Mouse (Mus musculus) kidney, adult 2 months (tissue): ENCODE results near the gene Lrch4. TPM values are rescaled to one million over a fixed set of nuclear protein-coding genes. Genes with fewer than 3 reads are reported as not detected.

ENCODE experiments used
- DNase-seq: peaks from one replicate; pipeline ENCODE4 v3.0.0; 2021
- H3K27ac ChIP-seq: fragments of 200-500 bp; 2 replicates; pipeline ENCODE4 v1.5.1; 2012; ENCODE audit warnings: low read depth, low read length, control low read depth, inconsistent platforms; ENCODE audit not compliant: insufficient read depth
- H3K27me3 ChIP-seq: fragments of 200-500 bp; replicated peaks from 2 replicates; pipeline ENCODE4 v1.6.1; 2012; ENCODE audit warnings: mild to moderate bottlenecking, moderate library complexity, low read length, inconsistent platforms; ENCODE audit not compliant: control insufficient read depth, insufficient read depth
- H3K36me3 ChIP-seq: fragments of 200-500 bp; 2 replicates; pipeline ENCODE4 v1.6.1; 2012; ENCODE audit warnings: mild to moderate bottlenecking, moderate library complexity, low read length, inconsistent platforms; ENCODE audit not compliant: control insufficient read depth, insufficient read depth
- H3K4me1 ChIP-seq: fragments of 200-500 bp; 2 replicates; pipeline ENCODE4 v1.6.1; 2011; ENCODE audit warnings: low read length; ENCODE audit not compliant: control insufficient read depth, insufficient read depth
- H3K4me3 ChIP-seq: fragments of 200-500 bp; 2 replicates; pipeline ENCODE4 v1.5.1; 2011; ENCODE audit warnings: mild to moderate bottlenecking, low read depth, low read length, control low read depth; ENCODE audit not compliant: insufficient read depth
- CTCF ChIP-seq: fragments of 200-500 bp; conservative IDR thresholded peaks from 2 replicates; pipeline ENCODE4 v1.5.1; 2011; ENCODE audit warnings: low read depth, mild to moderate bottlenecking, control low read depth, low read length, moderate library complexity, mixed read lengths; ENCODE audit not compliant: insufficient read depth, insufficient read length
- POLR2A ChIP-seq: fragments of 200-500 bp; IDR thresholded peaks from one replicate; pipeline ENCODE4 v1.6.1; 2011; ENCODE audit warnings: low read depth, low read length, control low read depth
- WGBS: fragments of 180-500 bp; shearing (Covaris S2); methylation state at CpG from one replicate; pipeline ENCODE4 v1.1.7; 2018; 5-methylcytosine and 5-hydroxymethylcytosine counted together
- polyA plus RNA-seq: library from polyadenylated mRNA; depleted of rRNA; stranded (reverse); fragments of >200 nt; gene quantifications from 2 replicates; pipeline ENCODE4 v1.2.3, GENCODE M21; 2012

Gene Lrch4
- polyA plus RNA-seq, 1 experiment: 45.5 TPM

- Histone ChIP-seq H3K36me3 (peaks cover 1% of the 10 kb centered on the region), H3K4me3 (no peak overlapping the region), H3K4me1 (peaks cover 27% of the 10 kb centered on the region), H3K27me3 (no peaks in the 10 kb centered on the region), H3K27ac (no peak overlapping the region)
- TF ChIP-seq POLR2A (no peak), CTCF (no peak)
- DNase-seq: no peak
- WGBS: 71% methylated on average over 10 of the region's 10 CpGs
These were observed 40.0 kb downstream of the Lrch4 start for GRCm38 (mm10) chr5:137668971-137669370.

DNA sequence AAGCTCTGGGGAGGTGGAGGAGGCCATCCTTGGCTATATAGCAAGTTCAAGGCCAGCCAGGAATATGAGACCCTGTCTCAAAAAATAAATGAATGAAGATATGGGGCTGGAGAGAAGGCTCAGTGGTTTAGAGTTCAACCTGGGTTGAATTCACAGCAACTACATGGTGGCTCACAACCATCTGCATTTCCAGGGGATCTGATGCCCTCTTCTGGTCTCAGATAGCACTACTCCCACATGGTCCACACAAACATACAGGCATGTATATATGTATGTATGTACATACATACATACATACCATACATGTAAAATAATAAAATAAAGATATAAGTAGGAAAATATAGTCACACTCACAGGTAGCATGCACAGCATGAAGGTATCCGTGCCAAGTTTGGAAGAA lies 41.3 kb downstream of the Lrch4 start:
- TF ChIP-seq POLR2A (no peak), CTCF (peak; percentile 36)

GRCm38 (mm10) chr5:137671443-137672240 lies 42.7 kb downstream of the Lrch4 start:
- H3K4me3 ChIP-seq: no peak overlapping the region
- H3K27me3 ChIP-seq: no peaks in the 10 kb centered on the region
- no peak for TF ChIP-seq CTCF
- TF ChIP-seq POLR2A: no peak
- peak; percentile 95 for DNase-seq
- H3K4me1 ChIP-seq: peaks cover 31% of the 10 kb centered on the region
- 3% methylated on average over 9 of the region's 9 CpGs for WGBS
- H3K27ac ChIP-seq: peak overlapping the region; percentile 84
- no peaks in the 10 kb centered on the region; the same call in 1 of the 2 replicates for H3K36me3 ChIP-seq

More for the DNA sequence above, 41.3 kb downstream of the Lrch4 start:
- no peak for DNase-seq
- peaks cover 31% of the 10 kb centered on the region for H3K4me1 ChIP-seq
- H3K36me3 ChIP-seq: no peaks in the 10 kb centered on the region; the same call in 1 of the 2 replicates
- H3K27ac ChIP-seq: no peak overlapping the region
- H3K4me3 ChIP-seq: no peak overlapping the region
- 86% methylated on average over 1 of the region's 1 CpGs for WGBS
- H3K27me3 ChIP-seq: no peaks in the 10 kb centered on the region

GRCm38 (mm10) chr5:137672361-137672760 lies 43.4 kb downstream of the Lrch4 start:
- peaks cover 31% of the 10 kb centered on the region for H3K4me1 ChIP-seq
- H3K4me3 ChIP-seq: no peak overlapping the region
- 63% methylated on average over 5 of the region's 5 CpGs for whole genome bisulfite sequencing
- no peaks in the 10 kb centered on the region for H3K27me3 ChIP-seq
- TF ChIP-seq CTCF (no peak), POLR2A (no peak)
- DNase-seq: no peak
- H3K27ac ChIP-seq: peak overlapping the region; percentile 84
- no peaks in the 10 kb centered on the region for H3K36me3 ChIP-seq

DNA sequence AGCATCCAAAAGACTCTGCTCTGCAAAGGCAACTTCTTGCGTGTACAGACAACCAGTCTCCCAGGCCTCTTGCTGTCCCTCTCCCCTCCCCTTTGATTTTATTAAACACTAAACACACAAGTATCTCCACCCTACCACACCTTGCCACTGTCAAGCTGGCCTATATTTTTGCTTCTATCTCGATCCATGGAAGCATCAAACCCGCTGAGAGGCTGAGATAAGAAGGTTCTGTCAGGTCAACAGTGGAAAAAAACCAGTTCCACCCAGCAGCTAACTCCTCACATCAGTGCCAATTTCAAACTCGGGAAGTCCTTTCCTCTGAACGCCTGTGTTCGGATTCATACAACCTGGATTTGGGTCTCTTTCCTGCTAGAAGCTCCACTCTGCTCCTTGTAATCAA lies 44.1 kb downstream of the Lrch4 start:
- Histone ChIP-seq H3K27me3 (no peaks in the 10 kb centered on the region), H3K4me1 (peaks cover 31% of the 10 kb centered on the region), H3K4me3 (no peak overlapping the region), H3K36me3 (no peaks in the 10 kb centered on the region), H3K27ac (peak overlapping the region; percentile 84)
- DNase-seq: peak; percentile 23
- no peak for TF ChIP-seq CTCF
- TF ChIP-seq POLR2A: no peak
- WGBS: 62% methylated on average over 6 of the region's 6 CpGs

DNA sequence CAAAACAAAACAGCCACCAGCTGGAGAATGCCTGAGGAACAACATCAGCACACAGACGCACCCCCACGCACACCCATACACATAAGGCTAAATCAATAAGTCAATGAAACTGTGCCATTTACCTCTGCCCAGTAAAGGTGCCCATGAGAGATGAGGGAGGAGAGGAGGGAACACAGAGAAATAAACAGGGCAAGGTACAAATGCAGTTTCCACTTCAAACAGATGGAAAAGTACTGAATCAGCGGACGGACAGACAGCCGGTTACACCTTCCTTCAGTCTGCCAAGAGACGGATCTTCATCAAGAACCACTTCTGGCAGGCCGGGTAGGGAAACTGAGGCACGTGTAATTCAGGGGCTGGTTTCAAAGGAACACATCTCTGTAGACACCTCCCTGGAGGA lies 45.9 kb downstream of the Lrch4 start:
- Histone ChIP-seq H3K36me3 (no peaks in the 10 kb centered on the region), H3K4me1 (peaks cover 31% of the 10 kb centered on the region), H3K27me3 (no peaks in the 10 kb centered on the region), H3K27ac (peak overlapping the region; percentile 83), H3K4me3 (no peak overlapping the region)
- TF ChIP-seq POLR2A (no peak), CTCF (no peak)
- 65% methylated on average over 8 of the region's 8 CpGs for WGBS
- peak; percentile 74 for DNase-seq

DNA sequence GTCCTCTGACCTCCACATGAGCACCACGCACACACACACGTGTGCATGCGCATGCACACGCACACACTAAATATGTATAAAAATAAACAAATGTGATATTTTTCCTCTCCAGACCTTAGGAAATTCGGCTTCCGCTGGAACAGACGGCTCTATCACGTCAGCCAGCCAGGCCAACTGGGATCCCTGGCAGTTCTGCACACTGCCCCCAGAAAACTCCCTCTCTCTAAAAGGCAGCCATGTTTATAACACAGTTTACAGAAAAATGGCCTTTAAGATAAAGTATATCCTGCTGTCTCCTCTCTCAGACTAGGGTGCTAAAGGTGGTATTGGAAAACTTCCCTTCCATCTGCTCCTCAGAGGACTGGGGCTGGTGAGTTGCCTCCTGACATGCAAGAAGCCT lies 48.9 kb downstream of the Lrch4 start:
- no peaks in the 10 kb centered on the region for H3K27me3 ChIP-seq
- no peak overlapping the region for H3K4me3 ChIP-seq
- DNase-seq: no peak
- H3K36me3 ChIP-seq: no peaks in the 10 kb centered on the region
- H3K4me1 ChIP-seq: peaks cover 13% of the 10 kb centered on the region
- TF ChIP-seq CTCF: no peak
- no peak for TF ChIP-seq POLR2A
- no peak overlapping the region for H3K27ac ChIP-seq
- 93% methylated on average over 8 of the region's 8 CpGs for WGBS
